Mouse (Mus musculus): ENCODE results near the gene Btrc.

DNA sequence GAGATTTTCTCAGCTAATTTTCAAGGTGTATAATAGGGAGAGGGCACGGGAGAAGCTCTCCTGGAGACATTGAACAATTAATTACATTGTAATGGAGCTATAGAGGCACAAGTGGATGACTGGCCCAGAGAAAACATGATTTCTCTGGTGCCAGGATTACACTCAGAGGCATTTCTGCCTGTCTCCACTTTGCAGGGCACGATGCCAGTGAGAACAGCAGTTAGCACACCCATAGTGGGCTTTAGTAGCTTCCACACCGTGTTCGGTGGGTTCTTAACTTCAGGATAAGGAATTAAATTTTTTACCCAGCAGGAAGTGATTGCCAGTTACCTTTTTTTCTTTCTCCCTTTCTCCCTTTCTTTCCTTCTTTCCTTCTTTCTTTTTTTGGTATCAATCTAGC, 147.9 kb downstream of the Btrc start:
- TF ChIP-seq POLR2A (IDR thresholded peaks at IDR 0.05; ENCODE audit: insufficient read depth, low read depth, low read length), result no peak
- TF ChIP-seq CTCF (IDR thresholded peaks at IDR 0.05; ENCODE audit: insufficient read depth, low read depth, low read length), result no peak

All from olfactory bulb, adult 2 months (tissue).